Mouse (Mus musculus): ENCODE results near the gene Hivep3. TPM values are rescaled to one million over a fixed set of nuclear protein-coding genes. Genes with fewer than 3 reads are reported as not detected.

The Hivep3 gene
- polyA plus RNA-seq, 1 experiment from 2014 or later = 2.1 TPM

- 78% methylated on average over 7 of the region's 7 CpGs for WGBS
- Histone ChIP-seq H3K4me3 (no peak overlapping the region), H3K27ac (peak overlapping the region; percentile 40; the same call in 1 of the 2 replicates), H3K27me3 (ENCODE audit: insufficient read depth, poor library complexity, severe bottlenecking) (no peaks in the 10 kb centered on the region), H3K9me3 (no peaks in the 10 kb centered on the region), H3K4me1 (replicated peaks) (peaks cover 10% of the 10 kb centered on the region), H3K36me3 (no peaks in the 10 kb centered on the region)
- DNase-seq (ENCODE audit: low spot score) = no peak
Observed at GRCm38 (mm10) chr4:119937876-119938275, 204.3 kb downstream of the Hivep3 start.

DNA sequence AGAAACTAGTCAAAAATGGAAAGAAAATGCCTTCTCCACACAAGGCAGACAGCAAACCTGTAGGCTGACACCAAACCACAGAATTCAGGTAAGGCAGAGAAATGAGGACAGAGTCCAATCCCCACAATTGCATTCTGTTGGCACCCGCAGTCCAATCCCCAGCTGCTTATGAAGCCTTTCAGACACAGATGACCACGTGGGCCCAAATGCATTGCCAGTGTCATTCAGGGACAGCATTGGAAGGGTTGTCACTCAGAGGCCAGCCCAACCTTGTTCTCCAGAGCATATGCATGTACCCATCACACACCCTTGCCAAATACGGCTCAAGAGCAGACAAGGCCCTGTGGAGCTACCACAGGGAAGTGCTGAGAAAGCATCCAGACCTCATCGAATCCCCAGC is 204.9 kb downstream of the Hivep3 start:
- 84% methylated on average over 4 of the region's 4 CpGs for WGBS

GRCm38 (mm10) chr4:119939786-119940185 is 206.2 kb downstream of the Hivep3 start:
- Histone ChIP-seq H3K36me3 (no peaks in the 10 kb centered on the region), H3K9me3 (no peaks in the 10 kb centered on the region), H3K27me3 (ENCODE audit: insufficient read depth, poor library complexity, severe bottlenecking) (no peaks in the 10 kb centered on the region), H3K27ac (no peak overlapping the region), H3K4me3 (no peak overlapping the region), H3K4me1 (replicated peaks) (peaks cover 7% of the 10 kb centered on the region; the same call in 1 of the 2 replicates)
- DNase-seq (ENCODE audit: low spot score) = no peak
- 85% methylated on average over 6 of the region's 6 CpGs for WGBS

More for the DNA sequence above, 204.9 kb downstream of the Hivep3 start:
- Histone ChIP-seq H3K27me3 (ENCODE audit: insufficient read depth, poor library complexity, severe bottlenecking) (no peaks in the 10 kb centered on the region), H3K27ac (no peak overlapping the region; the same call in 1 of the 2 replicates), H3K4me3 (no peak overlapping the region), H3K9me3 (no peaks in the 10 kb centered on the region), H3K36me3 (no peaks in the 10 kb centered on the region), H3K4me1 (replicated peaks) (peaks cover 7% of the 10 kb centered on the region; the same call in 1 of the 2 replicates)
- DNase-seq (ENCODE audit: low spot score) = no peak

DNA sequence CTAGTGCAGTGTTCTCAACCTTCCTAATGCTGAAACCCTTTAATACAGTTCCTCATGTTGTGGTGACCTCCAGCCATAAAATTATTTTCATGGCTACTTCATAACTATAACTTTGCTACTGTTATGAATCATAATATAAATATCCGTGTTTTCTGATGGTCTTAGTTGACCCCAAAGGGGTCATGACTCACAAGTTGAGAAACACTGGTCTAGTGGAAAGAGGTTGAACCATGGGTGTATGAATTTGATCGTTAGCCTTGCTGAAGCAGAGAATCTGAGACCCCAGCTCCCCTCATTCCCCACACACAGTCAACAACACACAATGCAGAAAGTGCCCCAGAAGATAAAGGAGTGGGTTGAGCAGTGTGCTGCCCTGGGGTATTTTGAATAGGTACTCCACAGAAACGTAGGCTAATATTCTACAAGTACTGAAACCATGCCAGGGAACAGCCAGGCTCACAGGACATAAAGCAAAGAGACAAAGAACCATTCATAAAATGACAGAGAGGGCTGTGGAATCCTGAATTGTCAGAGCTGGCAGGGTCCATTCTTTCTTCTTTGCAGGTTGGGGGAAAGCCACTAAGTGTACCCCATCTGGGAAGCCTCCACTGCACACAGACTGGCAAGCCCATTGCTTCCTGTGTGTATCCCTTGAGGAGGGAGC is 212.8 kb downstream of the Hivep3 start:
- no peak overlapping the region for H3K4me3 ChIP-seq

DNA sequence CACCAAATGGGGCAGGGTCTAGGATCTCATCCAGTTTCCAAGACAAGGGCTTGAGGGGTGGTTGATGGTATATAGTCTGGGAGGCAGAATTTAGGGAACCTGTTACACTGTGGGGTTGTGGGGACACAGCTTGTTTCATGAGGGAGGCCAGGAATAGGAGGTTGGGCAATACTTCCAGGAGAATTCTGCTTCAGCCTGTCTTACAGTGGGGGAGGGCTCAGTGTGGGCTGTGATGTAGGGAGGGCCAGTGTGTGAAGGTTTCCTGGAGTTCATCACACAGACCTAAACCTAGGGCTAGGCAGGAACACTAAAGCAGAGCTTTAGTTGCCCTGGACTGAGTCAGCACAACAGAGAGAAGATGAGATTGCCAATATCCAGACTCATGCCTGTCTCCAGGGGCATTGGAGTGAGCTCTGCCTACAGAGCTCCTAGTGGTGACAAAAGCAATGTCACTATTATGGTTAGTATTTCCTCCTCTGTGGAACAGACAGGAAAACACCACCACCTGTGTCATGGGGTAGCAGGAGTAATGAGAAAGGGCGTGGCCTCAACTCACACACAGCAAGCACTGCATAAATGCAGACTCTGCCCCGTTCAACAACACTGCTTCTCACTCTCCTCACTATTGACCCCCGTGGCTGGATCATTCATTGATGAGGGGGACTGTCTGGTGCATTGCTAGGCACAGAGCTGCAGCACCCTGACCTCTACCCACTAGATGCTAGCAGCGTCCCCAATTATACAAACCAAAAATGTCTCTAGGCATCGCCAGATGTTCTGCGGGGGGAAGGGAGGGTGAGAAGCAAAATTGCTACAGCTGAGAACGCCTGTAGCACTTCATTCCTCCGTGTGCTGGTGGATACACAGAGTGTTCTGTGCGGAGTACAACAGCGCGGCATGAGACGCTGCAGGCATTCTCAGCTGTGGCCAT is 213.9 kb downstream of the Hivep3 start:
- 0 out of 2 replicates have a peak, but pooled peaks cover 6% of the 10 kb centered on the region for H3K9me3 ChIP-seq
- no peaks in the 10 kb centered on the region for H3K36me3 ChIP-seq
- peaks cover 19% of the 10 kb centered on the region for H3K4me1 ChIP-seq (replicated peaks)
- DNase-seq (ENCODE audit: low spot score) = no peak
- no peak overlapping the region for H3K4me3 ChIP-seq
- 78% methylated on average over 12 of the region's 12 CpGs for WGBS
- no peak overlapping the region for H3K27ac ChIP-seq
- no peaks in the 10 kb centered on the region for H3K27me3 ChIP-seq (ENCODE audit: insufficient read depth, poor library complexity, severe bottlenecking)

More for the DNA sequence above, 212.8 kb downstream of the Hivep3 start:
- Histone ChIP-seq H3K4me1 (replicated peaks) (peaks cover 19% of the 10 kb centered on the region), H3K27ac (no peak overlapping the region), H3K9me3 (0 out of 2 replicates have a peak, but pooled peaks cover 6% of the 10 kb centered on the region), H3K27me3 (ENCODE audit: insufficient read depth, poor library complexity, severe bottlenecking) (no peaks in the 10 kb centered on the region), H3K36me3 (no peaks in the 10 kb centered on the region)
- no peak for DNase-seq (ENCODE audit: low spot score)
- 72% methylated on average over 3 of the region's 3 CpGs for WGBS

GRCm38 (mm10) chr4:119948406-119948805 is 214.8 kb downstream of the Hivep3 start:
- 85% methylated on average over 6 of the region's 6 CpGs for WGBS
- Histone ChIP-seq H3K27me3 (ENCODE audit: insufficient read depth, poor library complexity, severe bottlenecking) (no peaks in the 10 kb centered on the region), H3K4me1 (replicated peaks) (peaks cover 19% of the 10 kb centered on the region), H3K4me3 (no peak overlapping the region), H3K36me3 (no peaks in the 10 kb centered on the region), H3K27ac (no peak overlapping the region), H3K9me3 (0 out of 2 replicates have a peak, but pooled peaks cover 6% of the 10 kb centered on the region)
- no peak for DNase-seq (ENCODE audit: low spot score)

DNA sequence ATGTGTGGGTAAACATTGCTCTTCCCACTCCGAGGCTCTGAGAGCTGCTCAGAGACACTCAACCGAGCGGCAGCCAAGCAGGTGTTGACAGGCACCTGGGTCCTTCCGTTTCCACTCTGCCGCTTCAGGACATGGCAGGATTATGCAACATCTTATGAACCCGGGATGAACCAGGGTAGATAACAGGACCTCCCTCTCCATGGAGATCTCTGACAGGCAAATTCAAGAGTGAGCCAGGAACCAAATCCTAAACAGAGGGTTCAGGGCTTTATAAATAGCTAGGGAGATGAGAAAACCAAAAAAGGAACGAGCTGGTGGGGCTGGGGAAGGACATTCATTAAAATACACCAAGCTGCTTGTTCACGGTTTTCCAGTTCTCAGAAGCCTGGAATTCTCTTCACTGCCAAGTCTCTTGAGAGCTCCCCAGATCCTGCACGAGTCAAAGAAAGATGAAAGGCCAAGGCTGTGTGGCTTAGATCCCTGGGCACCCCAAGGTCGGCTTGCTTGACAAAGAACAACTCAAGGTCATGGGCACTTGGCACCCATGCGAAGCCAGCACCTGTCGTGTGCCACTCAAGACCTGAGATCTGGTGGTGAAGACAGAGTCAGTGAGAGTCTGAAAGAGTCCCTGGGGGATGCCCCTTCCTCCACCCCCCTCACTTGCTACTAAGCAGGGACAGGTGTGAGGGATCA is 215.5 kb downstream of the Hivep3 start:
- 85% methylated on average over 12 of the region's 12 CpGs for WGBS
- no peak for DNase-seq (ENCODE audit: low spot score)

DNA sequence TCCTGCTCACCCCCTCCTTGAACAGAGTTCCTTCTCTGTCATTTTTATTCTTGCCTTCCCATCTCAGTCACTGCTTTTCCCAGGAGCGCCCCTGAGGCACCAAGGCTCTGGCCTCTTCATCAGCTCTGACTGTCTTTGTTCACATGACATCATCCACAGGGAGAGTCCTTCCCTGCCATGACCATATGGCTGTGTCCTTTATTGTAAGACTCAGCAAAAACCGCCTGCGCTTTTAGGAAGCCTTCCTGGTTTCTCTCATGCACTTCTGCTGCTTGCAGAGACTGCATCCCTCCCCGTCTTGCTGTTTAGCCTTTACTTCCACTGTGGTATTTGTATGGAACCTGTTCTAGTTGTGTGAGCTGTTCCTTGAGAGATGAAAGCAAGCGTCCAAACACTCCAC is 216.6 kb downstream of the Hivep3 start:
- Histone ChIP-seq H3K4me3 (no peak overlapping the region), H3K9me3 (0 out of 2 replicates have a peak, but pooled peaks cover 6% of the 10 kb centered on the region), H3K27ac (no peak overlapping the region), H3K4me1 (replicated peaks) (peaks cover 19% of the 10 kb centered on the region), H3K36me3 (no peaks in the 10 kb centered on the region), H3K27me3 (ENCODE audit: insufficient read depth, poor library complexity, severe bottlenecking) (no peaks in the 10 kb centered on the region)
- 83% methylated on average over 5 of the region's 5 CpGs for WGBS
- no peak for DNase-seq (ENCODE audit: low spot score)

More for the DNA sequence above, 215.5 kb downstream of the Hivep3 start:
- Histone ChIP-seq H3K36me3 (no peaks in the 10 kb centered on the region), H3K9me3 (0 out of 2 replicates have a peak, but pooled peaks cover 6% of the 10 kb centered on the region), H3K4me3 (no peak overlapping the region), H3K27ac (no peak overlapping the region), H3K27me3 (ENCODE audit: insufficient read depth, poor library complexity, severe bottlenecking) (no peaks in the 10 kb centered on the region), H3K4me1 (replicated peaks) (peaks cover 19% of the 10 kb centered on the region)

DNA sequence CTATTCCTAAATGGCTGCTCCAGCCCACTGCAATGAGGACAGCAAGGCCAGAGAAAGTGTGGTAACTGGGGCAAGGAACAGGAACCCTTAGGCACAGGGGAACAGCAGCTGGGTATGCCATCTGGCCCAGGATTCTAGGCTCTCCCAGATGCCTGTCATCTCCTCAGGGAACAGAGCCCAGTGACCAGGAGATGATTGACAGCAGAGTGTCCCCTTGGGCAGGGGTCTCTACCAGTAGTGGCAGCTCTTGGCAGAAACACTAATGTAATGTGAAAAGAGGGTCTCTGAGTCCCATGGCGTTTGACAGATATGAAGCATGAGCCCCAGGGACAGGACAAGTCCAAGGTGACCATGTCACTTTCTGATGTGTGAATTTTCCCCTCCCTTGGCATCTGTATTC is 217.5 kb downstream of the Hivep3 start:
- H3K36me3 ChIP-seq = no peaks in the 10 kb centered on the region
- no peak for DNase-seq (ENCODE audit: low spot score)
- no peaks in the 10 kb centered on the region for H3K9me3 ChIP-seq
- WGBS = 65% methylated on average over 1 of the region's 1 CpGs
- H3K27me3 ChIP-seq (ENCODE audit: insufficient read depth, poor library complexity, severe bottlenecking) = no peaks in the 10 kb centered on the region
- no peak overlapping the region for H3K27ac ChIP-seq
- no peak overlapping the region for H3K4me3 ChIP-seq
- peaks cover 19% of the 10 kb centered on the region for H3K4me1 ChIP-seq (replicated peaks)

DNA sequence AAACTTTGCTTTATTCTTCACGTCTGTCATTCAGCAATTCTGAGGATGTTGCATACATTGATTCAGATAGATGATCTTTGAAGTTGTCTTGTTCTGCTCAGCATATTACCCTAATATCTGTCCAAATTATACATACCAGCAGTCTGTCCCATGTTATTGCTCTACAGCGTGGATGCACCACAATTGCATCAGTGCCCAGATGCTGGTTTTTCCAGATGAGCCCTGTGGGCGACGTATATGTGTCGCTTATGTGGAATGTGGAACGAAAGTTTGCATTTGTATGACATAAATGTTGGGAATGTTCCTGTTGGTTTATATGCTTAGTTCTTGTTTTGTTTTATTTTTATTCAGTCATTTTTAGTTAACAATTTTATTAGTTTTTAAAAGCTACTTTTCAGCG is 221.4 kb downstream of the Hivep3 start:
- WGBS = 91% methylated on average over 7 of the region's 7 CpGs

DNA sequence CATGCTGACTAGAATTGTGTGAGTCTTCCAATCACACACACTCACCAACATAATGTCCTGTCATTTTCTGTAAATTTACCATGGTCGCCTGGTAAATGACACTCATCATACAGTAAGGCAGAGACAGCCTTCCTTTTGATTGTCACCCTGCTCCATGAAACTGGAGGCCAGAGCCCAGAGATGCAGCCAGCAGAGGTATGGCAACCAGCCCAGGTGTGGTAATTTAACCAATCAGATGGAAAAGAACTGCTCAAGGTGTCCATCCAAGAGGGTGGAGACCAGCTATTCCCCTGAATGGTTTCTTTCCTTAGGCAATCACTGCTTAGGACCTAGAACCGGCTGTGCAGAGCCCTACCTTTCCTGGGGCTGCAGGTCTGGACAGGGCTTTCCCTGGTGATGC is 224.4 kb downstream of the Hivep3 start:
- Histone ChIP-seq H3K4me3 (no peak overlapping the region), H3K27me3 (ENCODE audit: insufficient read depth, poor library complexity, severe bottlenecking) (no peaks in the 10 kb centered on the region), H3K27ac (no peak overlapping the region), H3K4me1 (replicated peaks) (no peaks in the 10 kb centered on the region; the same call in 1 of the 2 replicates), H3K36me3 (no peaks in the 10 kb centered on the region), H3K9me3 (no peaks in the 10 kb centered on the region)
- 89% methylated on average over 2 of the region's 2 CpGs for WGBS
- DNase-seq (ENCODE audit: low spot score) = no peak

More for the DNA sequence above, 221.4 kb downstream of the Hivep3 start:
- no peaks in the 10 kb centered on the region for H3K36me3 ChIP-seq
- no peaks in the 10 kb centered on the region for H3K9me3 ChIP-seq
- no peaks in the 10 kb centered on the region for H3K27me3 ChIP-seq (ENCODE audit: insufficient read depth, poor library complexity, severe bottlenecking)
- DNase-seq (ENCODE audit: low spot score) = no peak
- no peak overlapping the region for H3K4me3 ChIP-seq
- peaks cover 9% of the 10 kb centered on the region for H3K4me1 ChIP-seq (replicated peaks)
- no peak overlapping the region for H3K27ac ChIP-seq

GRCm38 (mm10) chr4:119959293-119959692 is 225.7 kb downstream of the Hivep3 start:
- WGBS = 79% methylated on average over 7 of the region's 7 CpGs
- Histone ChIP-seq H3K27me3 (ENCODE audit: insufficient read depth, poor library complexity, severe bottlenecking) (no peaks in the 10 kb centered on the region), H3K4me1 (replicated peaks) (no peaks in the 10 kb centered on the region; the same call in 1 of the 2 replicates), H3K36me3 (no peaks in the 10 kb centered on the region), H3K27ac (no peak overlapping the region), H3K9me3 (no peaks in the 10 kb centered on the region), H3K4me3 (no peak overlapping the region)
- no peak for DNase-seq (ENCODE audit: low spot score)

All from hindbrain, embryonic 10.5 days (tissue).